Mouse (Mus musculus): Measurements from ENCODE around the gene Slc9a3r2.

Slc9a3r2 gene

DNA sequence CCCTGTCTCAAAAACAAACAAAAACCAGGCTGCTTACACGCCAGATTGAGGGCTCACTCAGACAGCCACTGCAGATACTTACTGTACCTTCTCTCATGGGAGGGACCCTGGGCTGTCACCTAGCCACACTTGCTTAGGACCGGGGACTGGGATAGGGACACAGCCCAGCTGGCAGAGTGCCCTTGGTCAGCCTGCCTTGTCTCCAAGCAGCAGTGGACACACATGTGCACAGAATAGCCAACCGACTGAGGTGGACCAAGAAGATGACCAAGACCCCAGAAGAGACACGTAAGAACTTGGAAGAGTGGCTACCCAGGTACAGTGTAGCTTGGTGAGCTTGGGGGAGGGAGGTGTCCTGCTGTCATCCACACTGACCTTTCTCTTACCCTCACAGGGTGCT lies 11.9 kb downstream of the Slc9a3r2 start:
- in situ Hi-C loops (cut with MboI, MseI) = loop anchor here in 1 of 2 experiments (10.0 kb wide), 1 partner anchor 733 kb away; no protein-coding TSS in a partner anchor

DNA sequence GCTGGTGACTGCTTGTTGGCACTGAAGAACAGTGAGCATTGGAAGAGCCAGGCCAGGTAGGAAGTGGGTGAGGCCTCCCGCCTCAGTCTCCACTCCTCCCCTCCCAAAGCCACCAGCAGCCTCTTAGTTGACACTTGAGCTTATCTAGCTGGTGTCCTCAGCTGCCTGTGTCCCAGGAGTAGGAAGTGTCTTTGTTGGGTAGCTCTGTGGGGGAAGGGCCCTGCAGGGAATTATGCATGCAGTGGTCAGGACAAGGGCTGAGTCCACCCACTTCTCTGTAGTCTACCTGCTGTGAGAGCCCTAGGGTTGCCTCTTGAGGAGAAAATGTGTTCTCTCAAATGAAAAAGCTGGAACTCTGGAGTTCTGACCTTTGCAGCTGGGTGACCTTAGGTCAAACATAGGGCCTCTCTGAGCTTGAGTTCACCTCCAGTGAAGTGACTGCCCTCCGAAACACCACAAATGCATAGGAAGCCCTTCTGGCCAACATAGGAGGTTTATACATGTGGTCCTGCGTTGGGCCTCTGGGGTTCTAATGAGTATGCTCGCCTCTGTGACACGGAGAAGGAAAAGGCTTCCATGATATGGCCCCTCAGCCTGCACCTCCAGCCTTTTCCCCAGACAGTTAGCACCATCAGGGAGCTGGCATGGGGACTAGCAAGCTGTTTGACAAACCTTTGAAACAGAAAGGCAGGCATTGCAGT lies 13.2 kb downstream of the Slc9a3r2 start:
- in situ Hi-C loops (cut with MboI, MseI) = loop anchor here in 1 of 2 experiments (10.0 kb wide), 1 partner anchor 732 kb away; no protein-coding TSS in a partner anchor

DNA sequence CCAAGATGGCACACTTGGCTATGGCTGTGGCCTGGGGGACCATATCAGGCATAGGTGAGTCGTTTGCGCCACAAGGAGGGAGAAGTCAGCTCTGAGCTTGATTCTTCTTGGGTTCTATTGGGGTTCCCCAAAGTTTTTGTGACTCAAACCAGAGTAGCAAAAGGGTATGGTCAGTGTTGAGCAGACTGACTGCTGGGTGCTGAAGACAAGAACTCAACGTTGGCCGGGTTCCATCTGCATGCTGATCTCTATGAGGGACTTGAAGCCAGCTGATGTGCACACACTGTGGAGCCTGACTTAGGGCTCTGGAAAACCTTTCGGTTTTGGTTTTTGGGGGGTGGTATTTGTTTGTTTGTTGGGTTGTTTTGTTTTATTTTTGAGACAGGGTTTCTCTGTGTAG lies 14.4 kb downstream of the Slc9a3r2 start:
- in situ Hi-C loops (cut with MboI, MseI) = loop anchor here in 1 of 2 experiments (10.0 kb wide), 1 partner anchor 731 kb away; no protein-coding TSS in a partner anchor

DNA sequence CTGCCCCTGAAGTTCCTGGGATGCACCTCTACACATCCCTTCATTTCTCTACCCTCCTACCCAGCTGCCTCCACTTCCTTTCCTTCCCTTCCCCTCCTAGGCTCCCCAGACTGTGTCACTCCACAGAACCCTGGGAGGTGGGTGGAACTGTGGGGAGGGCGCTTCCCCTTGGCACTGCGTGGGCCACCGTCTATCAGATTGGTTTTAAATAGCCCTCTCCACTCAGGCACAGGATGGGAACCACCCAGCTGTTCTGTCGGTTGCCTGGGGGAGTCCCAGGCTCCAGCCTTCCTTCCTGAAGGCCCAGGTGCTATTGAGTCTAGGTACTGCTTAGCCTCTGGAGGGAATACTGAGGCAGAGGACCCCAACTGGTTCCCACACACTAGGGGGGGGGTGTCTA lies 15.1 kb downstream of the Slc9a3r2 start:
- in situ Hi-C loops (cut with MboI, MseI) = loop anchor here in 1 of 2 experiments (10.0 kb wide), 1 partner anchor 730 kb away; no protein-coding TSS in a partner anchor

DNA sequence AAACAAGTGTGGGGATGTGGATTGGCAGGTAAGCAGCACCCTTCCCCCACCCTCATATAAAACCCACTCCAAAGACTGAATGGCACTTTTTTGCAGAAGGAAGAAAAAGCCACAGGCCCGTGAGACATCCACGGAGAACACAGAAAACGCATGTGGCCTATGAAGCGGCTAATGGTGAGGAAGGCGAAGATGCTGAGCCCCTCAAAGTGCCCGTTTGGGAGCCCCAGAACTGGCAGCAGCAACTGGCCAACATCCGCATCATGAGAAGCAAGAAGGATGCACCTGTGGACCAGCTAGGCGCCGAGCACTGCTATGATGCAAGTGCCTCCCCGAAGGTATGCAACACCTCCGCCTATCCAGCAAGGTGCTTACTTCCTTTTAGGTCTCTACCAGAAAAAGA lies 16.3 kb downstream of the Slc9a3r2 start:
- in situ Hi-C loops (cut with MboI, MseI) = loop anchor here in 1 of 2 experiments (10.0 kb wide), 1 partner anchor 729 kb away; no protein-coding TSS in a partner anchor

DNA sequence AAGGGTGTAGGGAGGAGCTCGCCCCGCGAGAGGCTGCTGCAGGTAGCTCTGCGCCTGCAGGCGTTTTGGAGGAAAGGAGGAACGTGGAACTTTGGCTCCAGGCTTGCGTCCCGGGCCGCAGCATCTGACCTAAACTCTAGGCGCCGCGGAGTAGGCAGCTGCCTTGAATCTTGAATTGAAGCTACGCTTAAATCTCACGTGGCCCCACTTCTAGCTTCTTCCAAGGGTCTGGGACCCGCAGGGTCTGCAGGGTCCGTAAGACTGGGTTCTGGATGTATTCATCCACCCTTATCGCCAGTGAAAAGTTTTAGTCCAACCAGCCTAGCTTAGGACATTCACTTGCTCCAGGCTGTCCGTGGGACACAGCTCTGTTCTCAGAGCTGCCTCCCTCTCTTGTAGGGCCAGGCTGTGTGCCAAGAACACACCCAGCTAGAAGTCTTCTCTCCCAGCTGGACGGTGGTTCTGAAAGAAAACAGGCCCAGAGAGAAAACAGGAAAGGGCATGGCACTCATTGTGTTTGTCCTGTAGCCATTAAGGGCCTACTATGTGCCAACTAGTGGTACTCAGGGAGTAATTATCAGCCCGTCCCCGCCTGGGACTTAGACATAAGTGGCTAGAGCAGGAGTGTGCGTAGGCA lies 17.2 kb downstream of the Slc9a3r2 start:
- in situ Hi-C loops (cut with MboI, MseI) = loop anchor here in 1 of 2 experiments (10.0 kb wide), 1 partner anchor 728 kb away; no protein-coding TSS in a partner anchor

DNA sequence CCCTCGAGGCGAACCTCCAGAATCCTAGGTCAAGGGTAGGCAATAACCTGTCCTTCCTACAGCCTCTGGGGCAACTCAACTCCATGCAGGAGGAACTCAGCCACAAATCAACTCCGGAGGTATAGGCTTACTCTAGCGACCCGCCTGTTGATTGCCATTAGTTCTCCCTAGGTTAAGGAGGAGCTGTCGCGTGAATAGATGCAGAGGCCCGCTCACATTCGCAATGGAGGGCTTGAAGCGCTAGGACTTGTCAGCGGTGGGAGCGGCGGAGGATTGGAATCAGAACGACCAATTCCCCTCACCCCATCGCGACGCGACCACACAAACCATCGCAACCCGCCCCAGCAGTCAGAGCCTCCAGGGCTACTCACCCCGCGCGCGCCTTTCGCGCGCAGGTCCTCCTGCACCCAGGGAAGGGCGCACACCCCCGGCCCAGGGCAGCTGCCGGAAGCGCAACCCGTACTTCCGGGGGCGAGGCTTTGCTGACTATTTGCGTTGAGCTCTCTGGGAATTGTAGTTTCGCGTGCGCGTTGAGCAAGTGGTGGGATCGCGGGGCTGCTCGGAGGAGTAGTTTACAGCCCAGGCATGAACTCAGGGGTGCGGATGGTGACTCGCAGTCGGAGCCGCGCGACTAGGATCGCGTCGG lies 17.8 kb downstream of the Slc9a3r2 start, which contains the start of the genes Tsc2 and Nthl1:
Tsc2 (minus strand) TSS at position 464 of the 646 bp plus-strand sequence.
Nthl1 (plus strand) TSS at position 514 of the 646 bp plus-strand sequence.
- in situ Hi-C loops (cut with MboI, MseI) = loop anchor here in 1 of 2 experiments (10.0 kb wide), 1 partner anchor 727 kb away; no protein-coding TSS in a partner anchor

DNA sequence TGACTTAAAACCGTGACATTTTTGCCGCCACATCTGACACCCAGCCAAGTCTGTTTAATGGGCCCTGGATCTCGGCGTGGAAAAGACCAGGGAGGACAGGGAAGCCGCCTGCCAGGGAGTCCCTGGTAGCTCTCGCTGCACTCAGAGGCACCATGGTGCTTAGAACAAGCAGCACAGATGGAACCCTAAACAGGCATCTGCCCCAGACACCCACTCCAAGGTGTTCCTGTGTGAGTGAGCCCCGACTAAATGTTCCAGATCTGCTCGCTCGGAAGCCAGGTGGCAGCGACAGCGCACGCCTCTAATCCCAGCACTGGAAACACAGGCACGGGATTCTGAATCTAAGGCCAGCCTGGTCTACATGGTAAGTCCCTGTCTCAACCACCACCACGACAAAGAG lies 20.1 kb downstream of the Slc9a3r2 start:
- in situ Hi-C loops (cut with MboI, MseI) = loop anchor here in 1 of 2 experiments (10.0 kb wide), 1 partner anchor 725 kb away; no protein-coding TSS in a partner anchor

DNA sequence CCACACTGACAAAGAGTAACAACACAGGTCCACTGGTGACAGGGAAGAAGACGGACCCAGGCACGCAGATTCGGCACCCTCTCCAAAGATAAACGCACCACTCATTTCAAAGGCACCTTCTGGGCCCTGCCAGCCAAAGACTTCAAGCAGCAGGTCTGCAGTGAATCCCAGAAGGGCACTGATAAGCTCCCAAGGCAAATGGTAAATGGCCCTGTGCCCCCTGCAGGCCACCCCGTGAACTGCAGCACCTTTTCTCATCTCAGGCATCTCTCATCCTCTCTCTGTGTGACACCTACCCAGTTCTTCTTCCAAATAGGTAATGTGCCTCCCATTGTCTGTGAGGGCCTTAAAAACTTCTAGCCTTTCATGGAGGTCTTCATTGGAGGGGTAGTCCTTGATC lies 21.5 kb downstream of the Slc9a3r2 start:
- in situ Hi-C loops (cut with MboI, MseI) = no loop called here

DNA sequence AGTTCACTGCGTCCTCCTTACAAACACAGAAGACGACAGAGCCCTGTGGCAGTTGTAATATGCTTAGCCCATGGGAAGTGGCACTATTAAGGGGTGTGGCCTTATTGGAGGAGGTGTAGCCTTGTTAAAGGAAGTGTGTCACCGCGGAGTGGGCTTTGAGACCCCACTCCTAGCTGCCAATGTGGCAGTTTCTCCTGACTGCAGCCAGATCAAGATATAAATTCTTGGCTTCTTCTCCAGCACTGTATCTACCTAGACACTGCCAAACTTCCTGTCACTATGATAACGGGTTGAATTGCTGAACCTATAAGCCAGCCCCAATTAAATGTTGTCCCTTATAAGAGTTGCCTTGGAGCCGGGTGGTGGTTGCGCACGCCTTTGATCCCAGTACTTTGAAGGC lies 24.7 kb downstream of the Slc9a3r2 start:
- in situ Hi-C loops (cut with MboI, MseI) = no loop called here

DNA sequence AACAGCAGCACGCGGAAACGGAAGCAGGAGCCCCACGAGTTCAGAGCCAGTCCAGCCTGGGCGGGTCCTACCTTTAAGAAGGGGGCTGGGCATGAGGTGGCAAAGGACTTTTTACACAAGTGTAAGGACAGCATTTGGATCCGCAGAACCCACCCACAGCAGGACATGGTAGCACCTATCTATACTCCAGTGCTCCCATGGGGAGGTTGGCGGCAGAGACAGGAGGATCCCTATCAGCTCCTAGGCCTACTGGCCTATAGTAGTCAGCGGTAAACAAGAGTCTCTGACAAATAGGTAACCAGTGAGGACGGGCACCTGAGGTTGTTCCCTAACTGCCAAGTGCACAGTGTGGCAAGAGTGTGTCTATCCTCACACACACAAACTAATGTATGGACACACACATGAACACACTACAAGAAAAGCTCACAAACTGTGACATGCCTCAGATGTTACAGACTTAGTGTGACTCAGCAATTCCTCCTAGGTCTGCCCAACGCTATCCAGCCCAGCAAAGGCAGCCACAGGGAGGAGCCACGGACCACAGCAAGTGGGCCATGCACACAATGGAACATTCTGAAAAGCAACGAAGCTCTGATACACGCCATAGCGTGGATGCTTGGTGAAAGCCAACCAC lies 32.4 kb downstream of the Slc9a3r2 start:
- in situ Hi-C loops (cut with MboI, MseI) = no loop called here

DNA sequence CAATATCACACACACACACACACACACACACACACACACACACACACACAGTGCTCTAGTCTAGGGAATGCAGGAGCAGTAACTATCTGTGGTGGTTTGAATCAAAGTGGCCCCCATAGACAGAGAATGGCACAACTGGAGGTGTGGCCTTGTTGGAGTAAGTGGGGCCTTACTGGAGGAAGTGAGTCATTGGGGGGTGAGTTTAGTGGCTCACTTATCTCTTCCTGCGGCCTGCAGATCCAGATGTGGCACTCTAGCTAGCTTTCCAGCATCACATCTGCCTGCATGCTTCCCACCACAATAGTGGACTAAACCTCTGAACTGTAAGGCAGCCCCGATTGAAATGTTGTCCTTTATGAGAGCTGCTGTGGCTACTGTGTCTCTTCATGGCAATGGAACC lies 39.4 kb downstream of the Slc9a3r2 start:
- in situ Hi-C loops (cut with MboI, MseI) = no loop called here

DNA sequence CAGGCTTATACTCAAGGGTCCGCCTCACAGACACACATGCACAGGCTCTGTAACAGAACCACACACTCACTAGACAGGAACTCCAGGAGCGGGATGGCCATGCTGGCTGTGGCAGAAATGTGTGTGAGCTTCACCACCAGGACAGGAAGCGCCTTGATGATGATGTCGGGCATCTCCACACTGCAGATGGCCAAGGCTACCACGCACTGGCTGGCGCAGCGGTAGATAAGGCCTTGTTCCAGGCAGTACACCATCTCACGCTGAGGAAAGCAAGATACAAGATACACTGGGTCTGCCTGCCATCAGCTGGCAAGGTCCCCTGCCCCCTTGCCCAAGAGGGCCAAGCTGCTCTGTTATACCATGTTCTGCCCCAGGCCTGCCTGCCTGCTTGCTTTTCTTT lies 41.3 kb downstream of the Slc9a3r2 start:
- in situ Hi-C loops (cut with MboI, MseI) = no loop called here

DNA sequence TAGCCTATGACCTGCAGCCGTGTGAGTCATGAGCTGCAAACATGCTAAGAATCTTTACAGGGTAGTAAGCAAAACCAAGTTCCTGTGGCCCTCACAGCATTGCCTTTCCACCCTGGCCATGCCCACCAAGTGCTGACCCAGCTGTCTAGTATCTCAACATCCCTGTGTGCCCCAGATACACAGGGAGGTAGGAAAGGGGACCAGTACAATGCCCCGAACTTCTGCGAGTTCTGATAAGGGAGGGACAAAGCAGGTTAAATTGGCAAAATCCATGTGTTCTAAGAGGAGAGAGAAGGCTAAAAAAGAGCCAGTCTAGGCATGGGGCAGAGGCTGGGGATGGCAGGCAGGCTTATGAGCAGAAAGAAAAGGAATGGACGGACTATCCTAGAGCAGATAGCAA lies 41.8 kb downstream of the Slc9a3r2 start:
- in situ Hi-C loops (cut with MboI, MseI) = no loop called here

DNA sequence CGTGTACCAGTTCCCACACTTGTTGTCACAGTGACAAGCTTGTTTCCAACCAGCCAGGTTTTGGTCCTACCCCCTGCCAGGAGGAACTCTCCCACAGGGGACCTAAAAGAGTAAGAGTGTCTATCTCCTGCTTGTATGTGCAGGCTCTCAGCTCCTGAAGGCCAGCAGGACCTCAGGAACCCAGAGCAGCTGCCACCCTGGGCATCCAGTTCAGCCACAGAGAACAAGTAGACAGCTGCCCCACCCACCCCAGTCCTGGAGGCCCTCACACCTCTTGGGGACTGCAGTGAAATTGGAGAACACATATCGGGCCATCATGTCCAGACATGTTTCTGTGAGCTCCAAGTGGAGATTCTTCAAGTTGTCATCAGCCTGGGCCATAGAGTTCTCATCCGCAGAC lies 45.6 kb downstream of the Slc9a3r2 start:
- in situ Hi-C loops (cut with MboI, MseI) = no loop called here

DNA sequence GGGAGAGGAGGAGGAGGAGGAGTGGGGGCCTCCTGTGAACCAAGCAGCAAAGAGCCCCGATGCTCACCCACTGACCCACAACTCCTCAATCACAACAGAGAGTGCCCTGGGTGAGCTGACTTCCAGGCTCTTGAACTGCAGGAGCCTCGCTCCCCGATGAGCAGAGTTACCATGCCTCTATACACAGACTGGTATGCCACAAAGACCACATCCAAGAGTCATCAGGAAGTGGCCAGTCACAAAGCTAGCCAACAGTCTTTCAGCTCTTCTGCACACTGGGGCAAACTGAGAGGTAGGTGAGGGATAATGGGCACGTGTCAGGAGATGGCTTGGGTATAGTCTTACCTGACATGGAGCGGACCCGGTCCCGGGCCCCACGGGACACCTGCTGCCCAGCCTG lies 46.2 kb downstream of the Slc9a3r2 start:
- in situ Hi-C loops (cut with MboI, MseI) = no loop called here

DNA sequence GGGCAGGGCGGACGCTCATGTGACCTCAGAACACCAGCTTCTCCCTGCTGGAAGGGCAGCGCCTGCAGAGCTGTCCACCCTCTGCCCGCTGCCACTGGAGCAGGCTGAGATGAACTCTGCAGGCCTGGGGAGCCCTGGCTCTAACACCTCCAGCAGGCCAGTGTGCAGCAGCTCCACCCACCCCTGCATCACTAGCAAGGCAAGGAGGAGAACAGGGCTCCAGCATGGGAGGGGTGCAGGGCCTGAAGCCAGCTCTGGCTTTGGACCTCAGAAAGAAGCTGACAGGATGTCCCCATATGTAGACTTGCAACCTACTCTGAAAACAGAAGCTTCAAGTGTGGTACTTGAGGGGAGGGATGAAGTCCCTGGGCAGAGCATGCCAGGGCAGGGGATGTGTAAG lies 49.6 kb downstream of the Slc9a3r2 start:
- in situ Hi-C loops (cut with MboI, MseI) = no loop called here

DNA sequence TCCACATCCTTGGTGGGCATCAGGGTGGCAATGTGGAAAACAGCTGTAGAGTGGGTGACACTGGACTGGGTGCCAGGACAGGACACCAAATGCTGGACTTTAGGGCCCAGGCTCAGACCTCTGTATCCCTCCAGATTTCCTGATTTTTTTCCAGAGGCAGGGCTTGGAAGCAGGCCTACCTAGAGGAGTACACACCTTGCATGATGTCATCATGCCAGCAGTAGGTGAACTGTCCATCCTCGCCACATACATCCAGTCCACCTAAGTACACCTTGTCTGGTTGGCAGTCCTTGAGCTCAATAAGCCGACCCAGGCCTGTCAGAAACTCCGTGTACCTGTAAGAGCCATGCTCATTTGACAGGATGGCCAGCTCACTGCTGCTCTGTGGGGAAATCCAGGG lies 52.1 kb downstream of the Slc9a3r2 start:
- in situ Hi-C loops (cut with MboI, MseI) = loop anchor here in 1 of 2 experiments (25.0 kb wide), 1 partner anchor 939 kb away; no protein-coding TSS in a partner anchor

DNA sequence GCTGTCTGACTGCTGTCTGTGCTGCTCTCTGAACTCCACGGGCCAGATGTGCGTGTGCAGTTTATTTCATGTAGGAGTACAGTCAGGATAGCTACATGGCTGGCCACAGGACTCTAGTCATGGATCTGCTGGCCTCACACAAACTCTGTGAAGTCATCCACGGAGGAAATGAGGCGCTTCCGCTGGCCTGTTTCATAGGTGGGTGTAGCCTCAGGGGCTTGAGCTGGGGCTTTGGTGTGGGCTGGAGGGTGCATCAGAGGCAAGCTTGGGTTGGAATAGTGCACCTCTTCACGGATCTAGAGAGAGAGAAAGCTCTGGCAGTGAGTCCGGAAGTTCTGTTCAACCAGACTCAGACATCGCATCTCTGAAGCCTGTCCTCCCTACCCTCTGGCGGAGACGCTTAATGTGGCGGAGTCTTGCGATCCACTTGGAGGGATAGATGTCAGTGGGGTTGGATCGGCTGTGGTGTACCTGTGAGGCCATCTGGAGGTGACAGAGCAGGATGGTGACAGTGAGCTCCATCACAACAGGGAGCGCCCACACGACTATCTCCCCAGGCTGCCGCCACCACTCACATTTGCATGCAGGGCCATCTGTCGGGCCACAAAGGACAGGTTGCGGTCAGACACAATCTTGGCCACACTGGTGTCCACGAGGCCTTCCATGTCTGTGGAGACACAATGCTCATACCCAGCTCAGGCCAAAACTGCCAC lies 53.5 kb downstream of the Slc9a3r2 start:
- in situ Hi-C loops (cut with MboI, MseI) = loop anchor here in 1 of 2 experiments (25.0 kb wide), 1 partner anchor 941 kb away; no protein-coding TSS in a partner anchor

DNA sequence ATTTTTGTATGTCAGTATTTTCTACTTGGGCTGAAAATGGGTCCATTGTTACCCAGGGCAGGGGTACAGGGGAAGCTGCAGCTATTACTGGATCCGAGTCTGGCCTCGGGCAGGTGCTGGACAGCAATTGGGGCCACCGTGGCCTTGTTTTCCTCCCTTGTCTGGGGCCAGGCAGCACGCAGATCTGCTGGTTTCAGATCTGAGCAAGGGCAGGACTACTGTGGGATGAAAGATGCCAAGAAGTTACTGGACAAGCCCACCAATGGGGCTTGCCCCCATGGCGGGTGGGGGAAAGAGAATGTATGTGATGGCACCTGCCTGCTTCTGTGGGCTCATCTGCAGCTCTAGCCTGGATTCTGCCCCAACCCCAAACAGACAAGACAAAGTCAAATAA lies 54.1 kb downstream of the Slc9a3r2 start:
- in situ Hi-C loops (cut with MboI, MseI) = loop anchor here in 1 of 2 experiments (25.0 kb wide), 1 partner anchor 941 kb away; no protein-coding TSS in a partner anchor
